Mouse (Mus musculus): ENCODE data around the gene Mbnl1. TPM values are rescaled to one million over a fixed set of nuclear protein-coding genes. Genes with fewer than 3 reads are reported as not detected.

Mbnl1 gene
- total RNA-seq, 2 experiments from 2014 or later: 135 to 150 TPM

- intact Hi-C loops (cut with DNase I): no loop called here
- no peak for DNase-seq (ENCODE audit: low spot score in 2 of 2)
Observed at GRCm38 (mm10) chr3:60587149-60587548, 114.5 kb downstream of the Mbnl1 start.

DNA sequence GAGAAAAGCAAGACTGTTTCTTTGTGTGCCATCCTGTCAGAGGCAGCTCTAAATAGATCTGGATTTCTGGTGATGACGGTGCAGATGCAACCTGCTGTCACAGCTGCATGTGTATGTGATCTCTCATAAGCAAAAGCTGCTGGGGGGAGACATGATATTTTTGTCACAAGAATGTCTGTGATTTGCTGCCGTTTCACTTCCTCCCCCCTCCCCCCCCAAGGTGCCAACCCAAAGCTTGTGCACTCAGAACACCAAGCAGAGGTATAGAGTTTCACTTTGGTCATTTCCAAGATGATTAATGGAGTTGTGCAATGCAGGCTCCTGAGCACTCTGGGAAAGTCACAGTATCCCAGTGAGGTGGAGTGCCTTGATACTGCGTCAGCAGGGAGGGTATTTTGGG, 116.7 kb downstream of the Mbnl1 start:
- intact Hi-C loops (cut with DNase I): no loop called here
- DNase-seq (ENCODE audit: low spot score in 2 of 2): no peak

- no peak for DNase-seq (ENCODE audit: low spot score in 2 of 2)
- intact Hi-C loops (cut with DNase I): no loop called here
Observed at GRCm38 (mm10) chr3:60595606-60596005, 123.0 kb downstream of the Mbnl1 start.

DNA sequence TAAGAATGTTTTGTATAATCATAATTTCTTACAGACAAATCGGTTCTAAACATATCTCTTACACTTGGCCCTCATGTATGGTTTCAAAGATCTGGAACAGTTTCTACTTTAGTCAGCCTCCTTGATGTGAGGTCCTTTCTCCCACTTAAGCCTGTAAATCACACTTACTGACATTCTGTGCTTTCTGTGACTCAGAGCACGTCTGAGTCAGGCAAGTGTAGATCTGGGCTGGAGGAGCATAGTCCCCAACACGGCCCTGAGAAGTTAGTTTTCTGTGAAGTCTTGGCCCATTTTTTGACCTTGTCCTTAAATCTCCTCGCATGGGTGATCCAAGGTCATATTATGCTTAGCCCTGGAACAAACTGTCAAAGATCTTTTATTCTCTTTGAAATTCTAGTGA, 124.4 kb downstream of the Mbnl1 start:
- intact Hi-C loops (cut with DNase I): no loop called here
- no peak for DNase-seq (ENCODE audit: low spot score in 2 of 2)

- intact Hi-C loops (cut with DNase I): loop anchor here (5.0 kb wide), 2 partner anchors 74 to 99 kb away; no protein-coding TSS in a partner anchor
- DNase-seq (ENCODE audit: low spot score in 2 of 2): peak; percentile 70 to 77
Observed at GRCm38 (mm10) chr3:60601686-60602085, 129.1 kb downstream of the Mbnl1 start.

DNA sequence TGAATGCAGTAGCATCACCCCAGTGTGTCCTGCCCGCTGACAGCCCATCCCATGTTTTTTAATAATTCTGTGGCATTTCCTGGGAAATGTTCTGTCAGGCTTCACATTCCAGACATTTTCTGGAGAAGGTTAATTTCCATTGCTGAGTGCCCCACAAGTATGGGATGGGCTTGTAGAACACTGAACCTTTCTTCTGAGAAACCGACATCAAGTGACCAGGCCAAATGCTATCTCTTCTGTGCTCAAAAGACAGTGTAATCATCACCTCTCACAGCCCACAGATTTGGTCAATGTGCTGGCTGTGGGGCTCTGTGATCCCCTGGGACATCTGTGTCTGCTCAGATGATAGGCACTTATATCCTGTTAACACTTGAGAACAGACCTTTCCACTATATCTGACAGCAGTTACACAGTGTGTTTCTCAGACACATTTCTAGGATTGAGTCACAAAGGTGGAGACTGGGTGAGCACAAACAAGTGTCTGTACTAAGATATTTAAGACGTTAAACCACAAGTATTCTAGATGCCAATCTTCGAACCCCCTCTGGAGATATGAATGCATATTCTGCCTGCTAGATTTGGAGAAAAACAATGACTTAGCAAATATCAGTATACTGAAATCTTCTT, 130.4 kb downstream of the Mbnl1 start:
- intact Hi-C loops (cut with DNase I): loop anchor here (5.0 kb wide), 2 partner anchors 76 to 101 kb away; no protein-coding TSS in a partner anchor
- DNase-seq (ENCODE audit: low spot score in 2 of 2): no peak

DNA sequence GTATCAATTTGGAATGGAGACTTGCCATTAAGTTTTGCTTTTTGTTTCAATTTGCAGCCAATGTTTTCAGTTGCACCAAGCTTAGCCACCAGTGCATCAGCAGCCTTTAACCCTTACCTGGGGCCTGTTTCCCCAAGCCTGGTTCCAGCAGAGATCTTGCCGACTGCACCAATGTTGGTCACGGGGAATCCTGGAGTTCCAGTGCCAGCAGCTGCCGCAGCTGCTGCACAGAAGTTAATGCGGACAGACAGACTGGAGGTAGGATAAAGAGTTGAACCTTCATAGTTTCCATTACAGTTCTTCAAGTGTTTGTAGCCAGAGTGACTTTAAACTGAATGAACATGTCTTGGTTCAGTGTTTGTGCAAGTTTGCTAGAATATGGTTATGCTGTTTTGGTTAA, 131.0 kb downstream of the Mbnl1 start:
- DNase-seq (ENCODE audit: low spot score in 2 of 2): no peak
- intact Hi-C loops (cut with DNase I): loop anchor here (5.0 kb wide), 2 partner anchors 76 to 101 kb away; no protein-coding TSS in a partner anchor

DNA sequence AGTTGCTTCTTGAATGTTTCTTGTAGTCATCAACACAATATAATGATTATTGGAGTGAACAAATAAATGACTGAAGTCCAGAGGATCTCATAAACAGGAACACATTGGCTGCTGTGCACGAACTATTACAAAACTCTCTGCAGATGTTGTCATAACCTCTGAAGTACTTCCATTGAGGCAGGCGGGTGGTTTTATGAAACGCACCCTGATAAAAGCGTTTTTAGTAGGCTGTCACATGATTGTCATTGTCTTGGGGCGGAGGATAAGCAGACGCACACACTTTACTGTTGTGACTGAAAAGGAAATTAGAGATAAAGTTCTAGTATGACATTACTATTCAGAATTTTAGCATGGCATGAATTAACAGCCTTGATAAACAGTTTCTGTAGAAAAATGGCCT, 131.6 kb downstream of the Mbnl1 start:
- intact Hi-C loops (cut with DNase I): loop anchor here (5.0 kb wide), 2 partner anchors 77 to 102 kb away; no protein-coding TSS in a partner anchor
- DNase-seq (ENCODE audit: low spot score in 2 of 2): no peak

GRCm38 (mm10) chr3:60608952-60609403, 136.3 kb downstream of the Mbnl1 start:
- DNase-seq (ENCODE audit: low spot score in 2 of 2): peak; percentile 36 to 52
- intact Hi-C loops (cut with DNase I): no loop called here

DNA sequence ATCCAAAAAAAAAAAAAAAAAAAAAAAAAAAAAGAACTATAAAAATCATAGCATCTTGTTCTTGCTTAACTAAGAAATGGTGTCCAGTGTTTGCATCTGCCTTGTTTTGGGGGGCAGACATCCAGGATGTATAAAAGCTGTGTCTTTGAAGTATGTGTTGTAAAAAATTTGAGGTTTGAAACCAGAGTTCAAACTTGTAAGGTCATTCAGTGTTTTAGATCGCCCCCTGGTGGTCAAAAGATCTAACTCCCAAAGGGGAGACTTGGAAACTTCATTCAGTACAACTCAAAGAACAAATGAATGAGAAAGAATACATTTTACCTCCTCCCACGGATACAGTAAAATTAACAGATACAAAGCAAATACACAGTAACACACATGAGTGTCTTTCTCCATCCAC, 139.2 kb downstream of the Mbnl1 start:
- DNase-seq (ENCODE audit: low spot score in 2 of 2): peak; percentile 57 to 60
- intact Hi-C loops (cut with DNase I): loop anchor here (10.0 kb wide), 1 partner anchor 737 kb away; no protein-coding TSS in a partner anchor

DNA sequence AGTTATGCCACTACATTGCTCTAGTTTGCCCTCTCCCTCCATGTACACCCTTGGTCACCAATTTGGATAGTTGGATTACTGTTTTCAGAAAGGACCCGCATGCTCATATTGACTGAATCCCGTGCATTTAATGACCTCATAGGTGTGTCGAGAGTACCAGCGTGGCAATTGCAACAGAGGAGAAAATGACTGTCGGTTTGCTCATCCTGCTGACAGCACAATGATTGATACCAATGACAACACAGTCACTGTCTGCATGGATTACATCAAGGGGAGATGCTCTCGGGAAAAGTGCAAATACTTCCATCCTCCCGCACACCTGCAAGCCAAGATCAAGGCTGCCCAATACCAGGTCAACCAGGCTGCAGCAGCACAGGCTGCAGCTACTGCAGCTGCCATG, 140.5 kb downstream of the Mbnl1 start:
- intact Hi-C loops (cut with DNase I): loop anchor here (10.0 kb wide), 1 partner anchor 738 kb away; no protein-coding TSS in a partner anchor
- DNase-seq (ENCODE audit: low spot score in 2 of 2): no peak

DNA sequence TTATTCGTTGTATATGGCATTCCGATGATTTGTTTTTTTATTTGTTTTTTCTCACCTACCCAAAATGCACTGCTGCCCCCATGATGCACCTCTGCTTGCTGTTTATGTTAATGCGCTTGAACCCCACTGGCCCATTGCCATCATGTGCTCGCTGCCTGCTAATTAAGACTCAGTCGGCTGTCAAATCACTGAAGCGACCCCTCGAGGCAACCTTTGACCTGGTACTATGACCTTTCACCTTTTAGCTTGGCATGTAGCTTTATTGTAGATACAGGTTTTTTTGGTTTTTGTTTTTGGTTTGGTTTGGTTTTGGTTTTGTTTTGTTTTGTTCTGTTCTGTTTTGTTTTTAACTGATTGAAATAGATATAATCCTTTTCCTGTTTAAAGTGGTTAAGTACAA, 141.9 kb downstream of the Mbnl1 start:
- DNase-seq (ENCODE audit: low spot score in 2 of 2): no peak

DNA sequence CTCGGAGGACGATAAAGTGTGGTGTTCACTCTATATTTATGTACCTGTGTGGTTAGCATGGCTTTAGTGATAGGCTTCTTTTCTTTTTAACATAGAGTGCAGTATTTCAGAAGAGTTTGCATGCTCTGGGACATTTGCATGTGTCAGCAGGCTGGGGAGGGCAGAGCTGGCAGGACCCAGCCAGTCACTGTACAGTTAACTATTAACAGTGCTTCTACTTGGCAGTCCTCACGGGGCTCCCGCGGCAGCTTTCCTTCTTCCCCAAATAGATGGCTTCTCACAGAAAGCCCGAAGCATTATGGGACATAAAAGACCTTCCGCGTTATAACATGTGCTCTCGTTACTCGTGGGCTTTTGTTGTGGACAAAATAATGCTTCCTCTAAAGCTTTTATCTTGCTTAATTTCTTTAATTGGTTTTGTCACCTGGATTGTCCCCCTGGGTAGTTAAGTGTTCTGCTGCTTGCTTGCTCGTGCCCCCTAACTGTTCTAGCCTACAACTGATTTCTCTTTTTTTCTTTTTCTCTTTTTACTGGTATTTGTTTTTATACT, 142.5 kb downstream of the Mbnl1 start:
- intact Hi-C loops (cut with DNase I): loop anchor here (10.0 kb wide), 1 partner anchor 740 kb away; no protein-coding TSS in a partner anchor
- no peak for DNase-seq (ENCODE audit: low spot score in 2 of 2)

More for the DNA sequence above, 141.9 kb downstream of the Mbnl1 start:
- intact Hi-C loops (cut with DNase I): loop anchor here (10.0 kb wide), 1 partner anchor 740 kb away; no protein-coding TSS in a partner anchor

- no peak for DNase-seq (ENCODE audit: low spot score in 2 of 2)
- intact Hi-C loops (cut with DNase I): loop anchor here (10.0 kb wide), 1 partner anchor 741 kb away; no protein-coding TSS in a partner anchor
Observed at GRCm38 (mm10) chr3:60615615-60616014, 143.0 kb downstream of the Mbnl1 start.

DNA sequence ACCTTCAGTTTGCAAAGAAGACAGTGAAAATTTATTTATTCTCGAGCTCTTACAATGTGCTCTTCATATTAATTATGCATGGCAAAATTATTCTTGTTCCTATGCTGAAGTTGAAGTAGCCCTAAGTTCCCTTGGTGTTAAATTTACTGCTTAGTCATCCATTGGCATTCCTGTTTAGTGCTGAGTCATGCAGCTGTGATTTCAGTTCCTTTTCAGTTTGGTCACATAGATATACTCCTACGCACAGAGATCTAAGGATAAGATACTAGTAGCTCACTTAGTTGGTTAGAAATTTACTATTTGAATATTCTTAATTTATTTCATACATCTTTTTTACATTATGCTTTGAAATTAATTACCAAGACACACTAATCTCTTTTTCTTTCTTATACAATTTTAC, 143.5 kb downstream of the Mbnl1 start:
- peak in 1 of 2 experiments; percentile 70 for DNase-seq (ENCODE audit: low spot score in 2 of 2)
- intact Hi-C loops (cut with DNase I): loop anchor here (10.0 kb wide), 1 partner anchor 741 kb away; no protein-coding TSS in a partner anchor

DNA sequence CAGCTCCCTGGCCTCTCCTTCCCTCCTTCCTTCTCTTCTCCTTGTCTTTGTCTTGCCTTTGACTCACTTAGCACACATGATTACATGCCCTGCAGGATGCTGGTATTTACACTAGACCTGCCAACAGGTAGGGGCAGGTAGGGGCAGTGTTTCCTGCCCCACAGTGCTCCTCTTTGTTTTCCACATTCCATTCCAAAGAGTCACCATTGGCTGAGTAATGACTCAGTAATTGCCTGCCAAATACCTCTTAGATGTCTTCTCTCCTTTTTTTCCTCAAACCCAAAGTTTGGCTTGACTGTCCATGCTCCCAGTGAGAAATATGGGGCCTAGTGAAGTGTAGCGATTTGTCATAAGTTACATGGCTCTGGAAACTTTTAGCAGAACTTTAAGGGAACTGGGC, 145.0 kb downstream of the Mbnl1 start:
- intact Hi-C loops (cut with DNase I): loop anchor here (10.0 kb wide), 1 partner anchor 743 kb away; no protein-coding TSS in a partner anchor
- DNase-seq (ENCODE audit: low spot score in 2 of 2): no peak

DNA sequence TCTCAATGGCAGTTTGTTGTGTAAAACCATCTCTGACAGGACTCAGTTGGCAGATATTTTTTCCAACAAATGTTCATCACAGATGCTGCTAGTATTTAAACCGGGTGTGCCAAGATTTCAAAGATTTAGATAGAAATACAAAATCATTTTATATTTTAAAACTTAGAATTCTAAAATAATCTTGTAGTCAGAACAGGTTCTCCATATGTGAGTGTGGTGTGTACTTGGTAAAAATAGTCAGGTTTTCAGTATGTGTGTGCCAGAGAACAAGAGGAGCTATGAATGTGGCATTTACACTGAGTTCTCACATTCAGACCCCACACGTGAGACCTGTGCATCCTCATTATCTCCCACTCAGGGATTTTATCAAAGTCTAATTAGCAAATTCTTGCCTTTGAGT, 147.6 kb downstream of the Mbnl1 start:
- intact Hi-C loops (cut with DNase I): no loop called here
- peak; percentile 31 to 66 for DNase-seq (ENCODE audit: low spot score in 2 of 2)

GRCm38 (mm10) chr3:60631183-60631582, 158.6 kb downstream of the Mbnl1 start:
- no peak for DNase-seq (ENCODE audit: low spot score in 2 of 2)
- intact Hi-C loops (cut with DNase I): no loop called here

DNA sequence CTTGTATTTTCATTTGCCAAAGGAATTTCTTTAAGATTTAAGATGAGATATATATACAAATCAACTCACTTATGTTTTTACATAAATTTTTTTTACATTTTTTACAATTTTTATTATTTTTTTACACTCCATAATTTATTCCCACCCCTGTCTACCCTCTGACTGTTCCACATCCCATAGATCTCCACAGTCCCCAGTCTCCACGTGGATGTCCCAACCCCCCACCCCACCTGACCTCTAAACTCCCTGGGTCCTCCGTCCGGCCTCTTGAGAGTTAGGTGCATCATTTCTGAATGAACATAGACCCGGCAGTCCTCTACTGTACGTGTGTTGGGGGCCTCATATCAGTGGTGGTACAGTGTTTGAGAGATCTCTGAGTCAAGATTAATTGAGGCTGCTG, 159.1 kb downstream of the Mbnl1 start:
- DNase-seq (ENCODE audit: low spot score in 2 of 2): no peak
- intact Hi-C loops (cut with DNase I): no loop called here

DNA sequence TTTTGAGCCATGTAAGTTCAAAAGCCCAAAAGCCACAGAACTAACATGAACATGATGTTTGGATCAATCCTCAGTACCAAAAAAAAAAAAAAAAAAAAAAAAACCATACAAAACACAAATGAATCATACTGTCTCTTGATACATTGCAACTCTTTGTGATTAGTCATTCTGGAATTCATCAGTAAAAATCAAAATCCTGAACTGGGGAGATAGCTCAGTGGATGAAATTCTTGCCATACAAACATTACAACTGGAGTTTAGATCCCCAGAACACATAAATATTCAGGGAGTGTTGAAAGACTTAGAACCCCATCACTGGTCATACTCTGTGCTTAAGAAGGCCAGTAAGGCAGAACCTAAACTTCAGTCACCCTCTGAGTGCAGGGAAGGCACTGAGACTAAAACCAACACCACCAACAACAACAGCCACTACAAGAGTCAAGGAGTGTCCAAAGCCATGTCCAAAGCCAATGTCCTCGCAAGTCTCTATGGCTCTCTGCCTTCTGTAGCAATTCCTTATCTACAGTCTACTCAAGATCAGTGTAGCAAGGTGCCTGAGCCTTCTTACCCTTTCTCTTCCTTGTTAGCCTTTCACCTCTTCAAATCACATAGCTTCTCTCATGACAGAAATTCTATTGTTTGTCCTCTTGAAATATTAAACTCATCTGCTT, 160.3 kb downstream of the Mbnl1 start:
- intact Hi-C loops (cut with DNase I): no loop called here
- no peak for DNase-seq (ENCODE audit: low spot score in 2 of 2)

Measured in left cerebral cortex, postnatal 25 days (tissue).